Mouse (Mus musculus): ENCODE measurements around the gene Ybx1. TPM values are rescaled to one million over a fixed set of nuclear protein-coding genes. Genes with fewer than 3 reads are reported as not detected.

Gene Ybx1
- polyA plus RNA-seq, 1 experiment from 2014 or later = 1,091 TPM

DNA sequence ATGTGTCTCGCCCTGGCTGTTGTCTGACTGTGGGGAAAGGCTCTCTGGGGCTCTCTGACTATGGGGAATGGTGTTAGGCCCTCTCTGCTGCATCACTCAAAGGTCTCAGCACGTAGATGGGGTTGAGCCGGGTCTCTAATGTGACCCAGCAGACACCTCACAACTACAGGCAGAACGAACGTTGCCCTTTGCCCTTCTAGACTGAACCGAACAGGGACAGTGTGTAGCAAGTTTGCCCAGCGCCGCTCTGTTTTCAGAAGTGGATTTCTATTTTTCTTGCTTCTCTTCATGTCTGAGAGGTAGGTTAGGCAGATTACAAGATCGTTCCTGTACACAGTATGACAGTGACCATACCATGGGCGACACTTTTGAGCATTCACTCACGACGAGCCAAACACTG, 51.8 kb downstream of the Ybx1 start:
- H3K4me3 ChIP-seq = no peak overlapping the region
- H3K27me3 ChIP-seq (ENCODE audit: insufficient read depth, poor library complexity, severe bottlenecking) = no peaks in the 10 kb centered on the region
- peaks cover 73% of the 10 kb centered on the region for H3K36me3 ChIP-seq
- WGBS = 92% methylated on average over 12 of the region's 12 CpGs
- H3K4me1 ChIP-seq = peaks cover 27% of the 10 kb centered on the region
- no peak for DNase-seq (ENCODE audit: low spot score)
- no peak overlapping the region for H3K27ac ChIP-seq
- H3K9me3 ChIP-seq = no peaks in the 10 kb centered on the region

GRCm38 (mm10) chr4:119241664-119242063, 52.7 kb downstream of the Ybx1 start:
- Histone ChIP-seq H3K27ac (no peak overlapping the region), H3K4me3 (no peak overlapping the region), H3K9me3 (no peaks in the 10 kb centered on the region), H3K27me3 (ENCODE audit: insufficient read depth, poor library complexity, severe bottlenecking) (no peaks in the 10 kb centered on the region), H3K36me3 (peaks cover 73% of the 10 kb centered on the region), H3K4me1 (peaks cover 27% of the 10 kb centered on the region)
- 77% methylated on average over 14 of the region's 14 CpGs for WGBS
- no peak for DNase-seq (ENCODE audit: low spot score)

GRCm38 (mm10) chr4:119239181-119239682, 55.2 kb downstream of the Ybx1 start:
- H3K27me3 ChIP-seq (ENCODE audit: insufficient read depth, poor library complexity, severe bottlenecking) = no peaks in the 10 kb centered on the region
- H3K9me3 ChIP-seq = no peaks in the 10 kb centered on the region
- WGBS = 41% methylated on average over 12 of the region's 12 CpGs
- H3K27ac ChIP-seq = peak overlapping the region; percentile 74
- peaks cover 61% of the 10 kb centered on the region for H3K36me3 ChIP-seq
- H3K4me3 ChIP-seq = no peak overlapping the region
- peaks cover 24% of the 10 kb centered on the region for H3K4me1 ChIP-seq
- no peak for DNase-seq (ENCODE audit: low spot score)

DNA sequence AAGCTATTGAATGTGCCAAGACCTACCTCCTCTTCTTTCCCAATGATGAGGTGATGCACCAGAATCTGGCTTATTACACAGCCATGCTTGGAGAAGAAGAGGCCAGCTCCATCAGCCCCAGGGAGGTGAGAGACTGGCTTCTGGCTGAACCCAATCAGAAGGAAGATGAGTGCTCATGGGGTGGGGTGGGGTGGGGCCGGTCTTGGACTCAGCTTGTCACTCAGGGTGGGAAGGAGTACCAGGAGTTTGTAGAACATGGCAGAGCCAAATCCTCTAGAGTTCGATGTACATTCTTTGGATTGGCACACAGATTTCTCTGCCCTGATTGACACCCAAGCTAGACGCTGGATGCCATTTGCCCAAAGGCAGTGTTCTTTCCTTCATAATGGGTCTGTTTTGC, 55.7 kb downstream of the Ybx1 start:
- no peaks in the 10 kb centered on the region for H3K27me3 ChIP-seq (ENCODE audit: insufficient read depth, poor library complexity, severe bottlenecking)
- no peak for DNase-seq (ENCODE audit: low spot score)
- H3K4me3 ChIP-seq = no peak overlapping the region
- H3K9me3 ChIP-seq = no peaks in the 10 kb centered on the region
- H3K27ac ChIP-seq = no peak overlapping the region
- peaks cover 28% of the 10 kb centered on the region for H3K4me1 ChIP-seq
- WGBS = 74% methylated on average over 3 of the region's 3 CpGs
- H3K36me3 ChIP-seq = peaks cover 55% of the 10 kb centered on the region

DNA sequence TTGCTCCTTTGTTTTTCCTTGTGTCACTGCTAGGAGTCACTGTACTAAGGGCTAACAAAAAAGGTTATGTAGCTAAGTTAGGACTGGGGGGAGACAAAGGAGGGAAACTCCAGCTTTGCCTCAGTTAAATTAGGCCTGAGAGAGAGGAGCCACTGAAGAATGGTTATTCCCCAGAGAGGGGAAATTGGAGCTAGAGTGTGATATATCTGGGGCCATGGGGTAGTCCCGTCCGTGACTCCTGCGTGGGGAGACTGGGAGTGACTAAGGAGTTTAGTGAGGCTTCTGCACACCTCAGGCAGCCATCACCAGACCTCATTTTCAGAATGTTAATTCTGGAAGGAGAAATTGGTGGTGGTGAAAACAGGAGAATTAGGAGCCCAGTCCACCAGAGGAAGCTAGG, 60.1 kb downstream of the Ybx1 start:
- Histone ChIP-seq H3K9me3 (no peaks in the 10 kb centered on the region), H3K36me3 (peaks cover 24% of the 10 kb centered on the region), H3K27me3 (ENCODE audit: insufficient read depth, poor library complexity, severe bottlenecking) (no peaks in the 10 kb centered on the region), H3K4me3 (peak overlapping the region; percentile 84), H3K27ac (peak overlapping the region; percentile 92), H3K4me1 (peaks cover 20% of the 10 kb centered on the region)
- 58% methylated on average over 3 of the region's 3 CpGs for WGBS
- no peak for DNase-seq (ENCODE audit: low spot score)

DNA sequence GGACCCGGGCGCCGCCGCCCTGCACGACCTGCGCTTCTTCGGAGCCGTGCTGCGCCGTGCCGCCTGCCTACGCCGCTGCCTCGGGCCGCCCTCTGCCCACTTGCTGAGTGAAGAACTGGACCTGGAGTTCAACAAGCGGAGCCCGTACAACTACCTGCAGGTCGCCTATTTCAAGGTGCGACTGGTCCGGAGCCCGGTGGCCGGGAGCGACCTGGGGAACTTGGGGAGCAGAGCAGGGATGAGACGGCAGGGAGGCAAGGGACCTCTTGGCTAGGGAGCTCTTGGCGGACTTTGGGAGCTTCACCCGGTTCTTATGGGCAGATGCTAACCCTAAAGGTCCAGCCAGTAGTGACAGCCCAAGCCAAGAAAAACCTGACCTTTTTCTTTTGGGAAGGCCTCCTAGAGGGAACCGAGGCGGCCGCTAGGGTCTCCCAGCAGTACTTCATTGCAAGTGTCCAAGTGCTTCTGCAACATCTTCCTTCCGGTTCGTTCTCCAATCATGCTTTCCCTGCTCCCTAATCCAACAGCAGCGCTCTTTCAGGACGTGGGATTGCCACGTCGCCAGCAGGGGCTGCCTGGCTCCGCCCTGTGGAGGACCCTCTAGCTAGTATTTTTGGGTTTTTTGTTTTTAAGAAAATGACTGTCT, 61.0 kb downstream of the Ybx1 start:
- peaks cover 25% of the 10 kb centered on the region for H3K36me3 ChIP-seq
- peaks cover 18% of the 10 kb centered on the region for H3K4me1 ChIP-seq
- WGBS = 0% methylated on average over 36 of the region's 36 CpGs
- peak; percentile 93 for DNase-seq (ENCODE audit: low spot score)
- peak overlapping the region; percentile 92 for H3K27ac ChIP-seq
- no peaks in the 10 kb centered on the region for H3K9me3 ChIP-seq
- H3K27me3 ChIP-seq (ENCODE audit: insufficient read depth, poor library complexity, severe bottlenecking) = no peaks in the 10 kb centered on the region
- peak overlapping the region; percentile 84 for H3K4me3 ChIP-seq

GRCm38 (mm10) chr4:119232410-119233255, 61.8 kb downstream of the Ybx1 start, which contains the start of the genes AU022252 and P3h1:
Gene AU022252 (minus strand): TSS chr4:119232712.
Gene P3h1 (plus strand): TSS chr4:119232915.
- H3K4me1 ChIP-seq = peaks cover 18% of the 10 kb centered on the region
- peaks cover 33% of the 10 kb centered on the region for H3K36me3 ChIP-seq
- no peaks in the 10 kb centered on the region for H3K9me3 ChIP-seq
- peak within 1 kb of the TSS; percentile 84 for H3K4me3 ChIP-seq
- DNase-seq (ENCODE audit: low spot score) = peak; percentile 99
- H3K27ac ChIP-seq = peak within 1 kb of the TSS; percentile 92
- no peaks in the 10 kb centered on the region for H3K27me3 ChIP-seq (ENCODE audit: insufficient read depth, poor library complexity, severe bottlenecking)
- under 1% methylated on average over 71 of the region's 71 CpGs for WGBS

Other genes with a start within 250 kb of the Ybx1 start
- gene Slc2a1, start 185.9 kb downstream of the Ybx1 start, polyA plus RNA-seq (2016; fragmentation: Nextera tagmentation; extraction: Ambion mirVana) = 549 and 607 TPM in 2 replicates
- gene Zfp691, start 120.4 kb downstream of the Ybx1 start, polyA plus RNA-seq (2016; fragmentation: Nextera tagmentation; extraction: Ambion mirVana) = 8.1 and 10.0 TPM in 2 replicates
- gene Ermap, start 104.6 kb downstream of the Ybx1 start, polyA plus RNA-seq (2016; fragmentation: Nextera tagmentation; extraction: Ambion mirVana) = 26.6 and 31.9 TPM in 2 replicates
- gene Svbp, start 99.3 kb downstream of the Ybx1 start, polyA plus RNA-seq (2016; fragmentation: Nextera tagmentation; extraction: Ambion mirVana) = 126 and 154 TPM in 2 replicates
- gene Tmem269, start 76.4 kb downstream of the Ybx1 start, polyA plus RNA-seq (2016; fragmentation: Nextera tagmentation; extraction: Ambion mirVana) = not detected in 2 replicates
- 35.8 and 44.0 TPM in 2 replicates for gene AU022252, start 61.9 kb downstream of the Ybx1 start, polyA plus RNA-seq (2016; fragmentation: Nextera tagmentation; extraction: Ambion mirVana)
- gene P3h1, start 61.7 kb downstream of the Ybx1 start, polyA plus RNA-seq (2016; fragmentation: Nextera tagmentation; extraction: Ambion mirVana) = 29.1 and 29.6 TPM in 2 replicates
- gene Cldn19, start 39.2 kb downstream of the Ybx1 start, polyA plus RNA-seq (2016; fragmentation: Nextera tagmentation; extraction: Ambion mirVana) = 0.16 TPM in 1 of 2 replicates, not detected in the other
- 70.6 and 98.8 TPM in 2 replicates for gene Ppih, start 25.9 kb upstream of the Ybx1 start, polyA plus RNA-seq (2016; fragmentation: Nextera tagmentation; extraction: Ambion mirVana)
- 3.1 and 3.6 TPM in 2 replicates for gene Ccdc30, start 120.9 kb upstream of the Ybx1 start, polyA plus RNA-seq (2016; fragmentation: Nextera tagmentation; extraction: Ambion mirVana)
- 30.4 and 33.5 TPM in 2 replicates for gene Ppcs, start 127.8 kb upstream of the Ybx1 start, polyA plus RNA-seq (2016; fragmentation: Nextera tagmentation; extraction: Ambion mirVana)
- gene Zmynd12, start 128.2 kb upstream of the Ybx1 start, polyA plus RNA-seq (2016; fragmentation: Nextera tagmentation; extraction: Ambion mirVana) = 0.15 and 0.34 TPM in 2 replicates
- 4.4 and 8.2 TPM in 2 replicates for gene Rimkla, start 198.0 kb upstream of the Ybx1 start, polyA plus RNA-seq (2016; fragmentation: Nextera tagmentation; extraction: Ambion mirVana)
- 22.0 and 28.4 TPM in 2 replicates for gene Foxj3, start 242.4 kb upstream of the Ybx1 start, polyA plus RNA-seq (2016; fragmentation: Nextera tagmentation; extraction: Ambion mirVana)
- gene Frg2f1, start 244.9 kb upstream of the Ybx1 start, polyA plus RNA-seq (2016; fragmentation: Nextera tagmentation; extraction: Ambion mirVana) = 3.2 and 4.6 TPM in 2 replicates